Mouse (Mus musculus): ENCODE measurements around the gene Cryga. TPM values are rescaled to one million over a fixed set of nuclear protein-coding genes. Genes with fewer than 3 reads are reported as not detected.
"Not testable (repeated sequence)": the region's sequence is repeated elsewhere in the genome, so short reads cannot be mapped to it uniquely, and the experiment has no call there.

The Cryga gene
- polyA plus RNA-seq, 1 experiment: not detected

GRCm38 (mm10) chr1:65052140-65052539 lies 51.0 kb downstream of the Cryga start:
- Histone ChIP-seq H3K4me2 (ENCODE audit: low read depth) (no peak overlapping the region), H3K79me2 (ENCODE audit: control insufficient read depth, insufficient read depth) (no peaks in the 10 kb centered on the region), H3ac (ENCODE audit: control insufficient read depth, insufficient read length) (no peak overlapping the region), H3K4me3 (no peak overlapping the region), H3K36me3 (ENCODE audit: control insufficient read depth, insufficient read depth) (no peaks in the 10 kb centered on the region), H3K27me3 (ENCODE audit: control insufficient read depth, insufficient read depth, insufficient read length) (no peaks in the 10 kb centered on the region)
- no peak for TF ChIP-seq POLR2AphosphoS2 (IDR thresholded peaks at IDR 0.05; ENCODE audit: insufficient read length, low read depth)
- no peak for TF ChIP-seq TCF3 (IDR thresholded peaks at IDR 0.05; ENCODE audit: insufficient read length, low read depth)

- Histone ChIP-seq H3K4me3 (no peak overlapping the region), H3K36me3 (ENCODE audit: control insufficient read depth, insufficient read depth) (no peaks in the 10 kb centered on the region), H3ac (ENCODE audit: control insufficient read depth, insufficient read length) (no peak overlapping the region), H3K27me3 (ENCODE audit: control insufficient read depth, insufficient read depth, insufficient read length) (no peaks in the 10 kb centered on the region), H3K4me2 (ENCODE audit: low read depth) (no peak overlapping the region), H3K79me2 (ENCODE audit: control insufficient read depth, insufficient read depth) (no peaks in the 10 kb centered on the region)
- no peak for TF ChIP-seq CEBPB (IDR thresholded peaks at IDR 0.05; ENCODE audit: insufficient read depth, poor library complexity, severe bottlenecking)
- no peak for TF ChIP-seq POLR2AphosphoS2 (IDR thresholded peaks at IDR 0.05; ENCODE audit: insufficient read length, low read depth)
- no peak for TF ChIP-seq E2F4 (IDR thresholded peaks at IDR 0.05; ENCODE audit: insufficient read depth)
- TF ChIP-seq TCF12 (IDR thresholded peaks at IDR 0.05; ENCODE audit: insufficient read depth, poor library complexity, severe bottlenecking): no peak
- no peak for TF ChIP-seq MAX (IDR thresholded peaks at IDR 0.05; ENCODE audit: low read depth)
- TF ChIP-seq SRF (IDR thresholded peaks at IDR 0.05; ENCODE audit: control insufficient read depth, insufficient read length, low read depth): no peak
- no peak for TF ChIP-seq MYOD1 (IDR thresholded peaks at IDR 0.05; ENCODE audit: control insufficient read depth in 1 of 3, insufficient read length in 2 of 3, low read depth in 2 of 3)
- TF ChIP-seq MYOG (IDR thresholded peaks at IDR 0.05; ENCODE audit: control insufficient read depth in 1 of 3, insufficient read depth in 1 of 3, insufficient read length in 2 of 3, low read depth in 2 of 3): no peak
- no peak for TF ChIP-seq USF1 (IDR thresholded peaks at IDR 0.05; ENCODE audit: low read depth)
- TF ChIP-seq POLR2A (IDR thresholded peaks at IDR 0.05; ENCODE audit: insufficient read length, low read depth): no peak
- TF ChIP-seq TCF3 (IDR thresholded peaks at IDR 0.05; ENCODE audit: insufficient read length, low read depth): no peak
- no peak for TF ChIP-seq REST (IDR thresholded peaks at IDR 0.05; ENCODE audit: insufficient read depth, insufficient read length)
These were observed 51.5 kb downstream of the Cryga start for GRCm38 (mm10) chr1:65051696-65052095.

- not testable (repeated sequence) for H3K36me3 ChIP-seq (ENCODE audit: control insufficient read depth, insufficient read depth); H3K79me2 ChIP-seq (ENCODE audit: control insufficient read depth, insufficient read depth); H3ac ChIP-seq (ENCODE audit: control insufficient read depth, insufficient read length); H3K4me3 ChIP-seq; H3K4me2 ChIP-seq (ENCODE audit: low read depth); H3K27me3 ChIP-seq (ENCODE audit: control insufficient read depth, insufficient read depth, insufficient read length)
These were observed 52.2 kb downstream of the Cryga start, which contains the start of gene Cryge for GRCm38 (mm10) chr1:65050952-65051351. TSS of gene Cryge (minus strand) at chr1:65051149.

Other genes starting within 250 kb of the Cryga start
- gene Plekhm3, start 146.5 kb downstream of the Cryga start, polyA plus RNA-seq (2012; fragmentation: generic; extraction: Trizol): 3.9 TPM
- not detected for gene Akr1cl, start 70.6 kb downstream of the Cryga start, polyA plus RNA-seq (2012; fragmentation: generic; extraction: Trizol)
- not detected for gene Cryge, start 52.2 kb downstream of the Cryga start, polyA plus RNA-seq (2012; fragmentation: generic; extraction: Trizol)
- not detected for gene Crygd, start 39.9 kb downstream of the Cryga start, polyA plus RNA-seq (2012; fragmentation: generic; extraction: Trizol)
- gene Crygc, start 29.7 kb downstream of the Cryga start, polyA plus RNA-seq (2012; fragmentation: generic; extraction: Trizol): not detected
- not detected for gene Crygb, start 21.1 kb downstream of the Cryga start, polyA plus RNA-seq (2012; fragmentation: generic; extraction: Trizol)
- not detected for gene Gm28845, start 16.2 kb upstream of the Cryga start, polyA plus RNA-seq (2012; fragmentation: generic; extraction: Trizol)
- gene D630023F18Rik, start 19.8 kb upstream of the Cryga start, polyA plus RNA-seq (2012; fragmentation: generic; extraction: Trizol): not detected
- 44.7 TPM for gene Idh1, start 83.1 kb upstream of the Cryga start, polyA plus RNA-seq (2012; fragmentation: generic; extraction: Trizol)
- gene Pikfyve, start 83.3 kb upstream of the Cryga start, polyA plus RNA-seq (2012; fragmentation: generic; extraction: Trizol): 4.2 TPM
- gene Pth2r, start 178.7 kb upstream of the Cryga start, polyA plus RNA-seq (2012; fragmentation: generic; extraction: Trizol): 0.01 TPM

Data from myocyte (in vitro differentiated cells).